In genomic region chr8:119801168-119801567, GRCm38 (mm10) we compare ENCODE assay signal across 12 mouse cellular contexts. TPM values are rescaled to one million over a fixed set of nuclear protein-coding genes. Genes with fewer than 3 reads are reported as not detected.
DNase-seq lines count a peak whose midpoint lies in the region; ATAC-seq and TF ChIP-seq lines count a peak whose summit lies in the region.
"Had no signal": no experiment of that assay in that cellular context is flagged by ENCODE, and none has a peak within 500 bp of the region (broad histone marks: within the 10 kb centered on the region; RNA-seq: fewer than 3 reads in every experiment).

No protein-coding gene starts in this region.

- H3K9me3 ChIP-seq in neural tube, embryonic 11.5 days (ENCODE audit: control insufficient read depth, low read length): no peaks in the 10 kb centered on the region
- H3K9me3 ChIP-seq in forebrain, embryonic 16.5 days (ENCODE audit: control insufficient read depth, low read length): no peaks in the 10 kb centered on the region
- no peaks in the 10 kb centered on the region for H3K9me3 ChIP-seq in midbrain, embryonic 14.5 days (ENCODE audit: control insufficient read depth, low read length)
- no peaks in the 10 kb centered on the region for H3K9me3 ChIP-seq in heart, embryonic 12.5 days (replicated peaks)
- H3K9me3 ChIP-seq: G1E; limb, embryonic 15.5 days had no signal

- no peak overlapping the region for H3K4me2 ChIP-seq in neural tube, embryonic 11.5 days (ENCODE audit: low read depth)
- H3K4me2 ChIP-seq in forebrain, embryonic 16.5 days (ENCODE audit: low read length): no peak overlapping the region
- no peak overlapping the region for H3K4me2 ChIP-seq in midbrain, embryonic 14.5 days (ENCODE audit: low read length)
- no peak overlapping the region for H3K4me2 ChIP-seq in heart, embryonic 12.5 days
- H3K4me2 ChIP-seq: limb, embryonic 15.5 days had no signal

- no peak overlapping the region for H3K27ac ChIP-seq in neural tube, embryonic 11.5 days (ENCODE audit: low read depth, low read length)
- H3K27ac ChIP-seq in forebrain, embryonic 16.5 days (ENCODE audit: low read length): peak overlapping the region; percentile 63
- H3K27ac ChIP-seq in midbrain, embryonic 14.5 days (replicated peaks; ENCODE audit: low read depth, low read length): peak overlapping the region; percentile 66
- H3K27ac ChIP-seq in heart, embryonic 12.5 days (ENCODE audit: poor library complexity, severe bottlenecking): no peak overlapping the region
- no peak overlapping the region for H3K27ac ChIP-seq in thymus, adult 2 months (ENCODE audit: control insufficient read depth, insufficient read depth, low read length)
- H3K27ac ChIP-seq: limb, embryonic 15.5 days; macrophage had no signal

- H3K9ac ChIP-seq in neural tube, embryonic 11.5 days (ENCODE audit: low read length): no peak overlapping the region
- H3K9ac ChIP-seq in forebrain, embryonic 16.5 days (replicated peaks; ENCODE audit: low read depth, low read length): no peak overlapping the region
- H3K9ac ChIP-seq in midbrain, embryonic 14.5 days (replicated peaks; ENCODE audit: low read length): no peak overlapping the region
- no peak overlapping the region for H3K9ac ChIP-seq in heart, embryonic 12.5 days
- H3K9ac ChIP-seq: limb, embryonic 15.5 days had no signal

- no peak overlapping the region for H3K4me3 ChIP-seq in neural tube, embryonic 11.5 days (ENCODE audit: low read depth, low read length)
- no peak overlapping the region for H3K4me3 ChIP-seq in forebrain, embryonic 16.5 days (replicated peaks; ENCODE audit: low read length)
- no peak overlapping the region for H3K4me3 ChIP-seq in midbrain, embryonic 14.5 days (replicated peaks; ENCODE audit: low read depth, low read length)
- H3K4me3 ChIP-seq in heart, embryonic 12.5 days: no peak overlapping the region
- no peak overlapping the region for H3K4me3 ChIP-seq in thymus, adult 2 months (ENCODE audit: control insufficient read depth, insufficient read depth, low read length)
- H3K4me3 ChIP-seq: limb, embryonic 15.5 days had no signal

- TF ChIP-seq POLR2A in thymus, adult 2 months (IDR thresholded peaks at IDR 0.05; ENCODE audit: control insufficient read depth, extremely low read depth, insufficient read depth, low read length, poor library complexity): no peak

- peak; percentile 55 for DNase-seq in neural tube, embryonic 11.5 days (ENCODE audit: low spot score)
- no peak for DNase-seq in neural tube, embryonic 10.5 days (ENCODE audit: extremely low spot score, low spot score)
- peak; percentile 87 for DNase-seq in midbrain, embryonic 14.5 days
- peak; percentile 62 to 73 for DNase-seq in right cerebral cortex, postnatal 36 days (ENCODE audit: low spot score in 2 of 2)
- no peak for DNase-seq in thymus, adult 2 months
- DNase-seq: kidney, postnatal 14 days had no signal

- WGBS in neural tube, embryonic 11.5 days: 15% methylated on average over 4 of the region's 4 CpGs
- WGBS in forebrain, embryonic 16.5 days: 10% methylated on average over 4 of the region's 4 CpGs
- 1% methylated on average over 3 of the region's 4 CpGs for WGBS in midbrain, embryonic 14.5 days
- WGBS in heart, embryonic 12.5 days: 21% methylated on average over 3 of the region's 4 CpGs
- 62% methylated on average over 4 of the region's 4 CpGs for WGBS in thymus, adult 2 months

- TF ChIP-seq CTCF in thymus, adult 2 months (IDR thresholded peaks at IDR 0.05; ENCODE audit: borderline replicate concordance, control insufficient read depth, extremely low read depth, insufficient read depth, low read length, poor library complexity): no peak

- no peaks in the 10 kb centered on the region for H3K27me3 ChIP-seq in neural tube, embryonic 11.5 days (ENCODE audit: control insufficient read depth, insufficient read depth, low read length)
- no peaks in the 10 kb centered on the region for H3K27me3 ChIP-seq in forebrain, embryonic 16.5 days (replicated peaks; ENCODE audit: control insufficient read depth, insufficient read depth, low read length)
- no peaks in the 10 kb centered on the region for H3K27me3 ChIP-seq in midbrain, embryonic 14.5 days (ENCODE audit: control insufficient read depth, insufficient read depth, low read length)
- H3K27me3 ChIP-seq in heart, embryonic 12.5 days (replicated peaks): 0 out of 2 replicates have a peak, but pooled peaks cover 3% of the 10 kb centered on the region
- no peaks in the 10 kb centered on the region for H3K27me3 ChIP-seq in thymus, adult 2 months (ENCODE audit: control insufficient read depth, insufficient read depth, low read length)
- H3K27me3 ChIP-seq: limb, embryonic 15.5 days had no signal

- peaks cover 4% of the 10 kb centered on the region; the same call in 1 of the 2 replicates for H3K4me1 ChIP-seq in neural tube, embryonic 11.5 days (ENCODE audit: control insufficient read depth, insufficient read depth, low read length)
- peaks cover 32% of the 10 kb centered on the region for H3K4me1 ChIP-seq in forebrain, embryonic 16.5 days (replicated peaks; ENCODE audit: control insufficient read depth, insufficient read depth, low read length)
- peaks cover 28% of the 10 kb centered on the region for H3K4me1 ChIP-seq in midbrain, embryonic 14.5 days (ENCODE audit: control insufficient read depth, insufficient read depth, low read length)
- peaks cover 11% of the 10 kb centered on the region for H3K4me1 ChIP-seq in heart, embryonic 12.5 days (replicated peaks)
- H3K4me1 ChIP-seq in thymus, adult 2 months (replicated peaks; ENCODE audit: control insufficient read depth, insufficient read depth, low read length): peaks cover 21% of the 10 kb centered on the region

- peak; percentile 15; the same call in 1 of the 2 replicates for ATAC-seq in neural tube, embryonic 11.5 days (ENCODE audit: insufficient read depth, low FRiP score, low TSS enrichment)
- no peak for ATAC-seq in forebrain, embryonic 16.5 days
- ATAC-seq in midbrain, embryonic 14.5 days (ENCODE audit: low FRiP score, low TSS enrichment): 0 out of 2 replicates have a peak, but pooled peaks have one; percentile 48
- no peak for ATAC-seq in heart, embryonic 12.5 days (ENCODE audit: insufficient number of reproducible peaks, low FRiP score)
- ATAC-seq in megakaryocyte, adult 5-6 weeks (ENCODE audit: poor library complexity, severe bottlenecking): no peak

- H3K36me3 ChIP-seq in neural tube, embryonic 11.5 days (ENCODE audit: control insufficient read depth, insufficient read depth, low read length): no peaks in the 10 kb centered on the region
- H3K36me3 ChIP-seq in forebrain, embryonic 16.5 days (ENCODE audit: control insufficient read depth, insufficient read depth): no peaks in the 10 kb centered on the region
- H3K36me3 ChIP-seq in midbrain, embryonic 14.5 days (ENCODE audit: control insufficient read depth, insufficient read depth, low read length): no peaks in the 10 kb centered on the region
- H3K36me3 ChIP-seq in heart, embryonic 12.5 days: no peaks in the 10 kb centered on the region
- no peaks in the 10 kb centered on the region for H3K36me3 ChIP-seq in thymus, adult 2 months (ENCODE audit: control insufficient read depth, insufficient read depth, low read length)
- H3K36me3 ChIP-seq: G1E; limb, embryonic 15.5 days had no signal

RNA-seq across cellular contexts. Expression of gene Tldc1, which starts 23.0 kb away (rescaled TPM):
- 10.3 and 11.1 TPM in 2 replicates for polyA plus RNA-seq in neural tube, embryonic 11.5 days (2014; fragmentation: Nextera tagmentation; extraction: Ambion mirVana)
- 15.3 and 16.1 TPM in 2 replicates for polyA plus RNA-seq in forebrain, embryonic 16.5 days (2015; fragmentation: Nextera tagmentation; extraction: Ambion mirVana)
- polyA plus RNA-seq in midbrain, embryonic 14.5 days (2014; fragmentation: Nextera tagmentation; extraction: Ambion mirVana): 5.8 and 6.3 TPM in 2 replicates
- 14.6 and 14.8 TPM in 2 replicates for polyA plus RNA-seq in heart, embryonic 12.5 days (2016; fragmentation: Nextera tagmentation; extraction: Ambion mirVana)
- total RNA-seq in megakaryocyte, adult 5-6 weeks (2015): 2.2 and 2.6 TPM in 2 replicates
- 2.9 and 4.3 TPM in 2 replicates for total RNA-seq in megakaryocyte, adult 5-6 weeks (2017)
- polyA plus RNA-seq in thymus, adult 2 months (2012; rRNA removed): 13.9 and 14.0 TPM in 2 replicates

RNA-seq across cellular contexts. Expression of gene Cotl1, which starts 39.2 kb away (rescaled TPM):
- 574 and 631 TPM in 2 replicates for polyA plus RNA-seq in neural tube, embryonic 11.5 days (2014; fragmentation: Nextera tagmentation; extraction: Ambion mirVana)
- 119 and 147 TPM in 2 replicates for polyA plus RNA-seq in forebrain, embryonic 16.5 days (2015; fragmentation: Nextera tagmentation; extraction: Ambion mirVana)
- 291 and 381 TPM in 2 replicates for polyA plus RNA-seq in midbrain, embryonic 14.5 days (2014; fragmentation: Nextera tagmentation; extraction: Ambion mirVana)
- polyA plus RNA-seq in heart, embryonic 12.5 days (2016; fragmentation: Nextera tagmentation; extraction: Ambion mirVana): 40.6 and 54.2 TPM in 2 replicates
- 526 and 619 TPM in 2 replicates for total RNA-seq in megakaryocyte, adult 5-6 weeks (2015)
- total RNA-seq in megakaryocyte, adult 5-6 weeks (2017): 490 and 532 TPM in 2 replicates
- polyA plus RNA-seq in thymus, adult 2 months (2012; rRNA removed): 428 and 476 TPM in 2 replicates

Comparison
In these comparisons a context has a peak if more than half of its experiments do, and no peak if none do; other contexts are left out.
1. DNase-seq: peak in neural tube, embryonic 11.5 days (single experiment), midbrain, embryonic 14.5 days (single experiment) and right cerebral cortex, postnatal 36 days (2 of 2); none in neural tube, embryonic 10.5 days (single experiment) and thymus, adult 2 months (single experiment).
2. ATAC-seq: peak in neural tube, embryonic 11.5 days (single experiment) and midbrain, embryonic 14.5 days (single experiment); none in forebrain, embryonic 16.5 days (single experiment), heart, embryonic 12.5 days (single experiment) and megakaryocyte, adult 5-6 weeks (single experiment).
3. H3K27ac ChIP-seq: peak in forebrain, embryonic 16.5 days (single experiment) and midbrain, embryonic 14.5 days (single experiment); none in neural tube, embryonic 11.5 days (single experiment), heart, embryonic 12.5 days (single experiment) and thymus, adult 2 months (single experiment).